Mouse (Mus musculus) mouse trophoblast stem cell (cell line): ENCODE measurements at regions not wholly inside any gene's neighbourhood (a gene's known extent, or its start where the extent isn't known, plus 50 kb on each side); places are given as distances from the start of the nearest gene placed in this dataset.
"Not testable (repeated sequence)": the region's sequence is repeated elsewhere in the genome, so short reads cannot be mapped to it uniquely, and the experiment has no call there.

Source experiments
- in situ Hi-C, 2 experiments: fragments of 300-500 bp; cut with MseI, MboI; formaldehyde crosslinking; loops; 2 replicates in 1 of 2; 3 replicates in 1 of 2; pipeline ENCODE4 v1.15.1; 2025

- in situ Hi-C loops: not testable (repeated sequence)
These were observed 63.9 kb upstream of the Gm906 start for GRCm38 (mm10) chr13:50314001-50314400.

DNA sequence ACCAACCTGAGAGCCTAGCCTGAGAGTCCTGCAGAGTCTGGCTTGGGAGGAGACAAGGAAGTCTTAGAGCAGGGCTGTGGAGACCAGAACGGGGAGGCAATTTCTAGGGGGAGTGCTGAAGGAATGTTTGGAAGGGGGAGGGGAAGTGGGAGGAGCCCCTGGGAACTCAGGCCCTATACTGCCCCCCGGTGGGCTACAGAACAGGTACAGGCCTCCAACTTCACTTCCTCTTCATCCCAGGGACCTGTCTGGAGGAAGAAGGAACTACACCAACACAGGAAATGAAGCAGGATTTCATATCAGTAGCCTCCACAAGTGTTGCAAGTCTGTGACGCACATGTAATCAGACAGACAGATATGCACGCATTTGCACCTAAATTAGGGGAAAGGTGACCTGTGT is 72.4 kb upstream of the Gm906 start:
- in situ Hi-C loops: no loop called here

- in situ Hi-C loops: loop anchor here (5.0 kb wide), 1 partner anchor 296 kb away; no protein-coding TSS in a partner anchor
These were observed 78.5 kb upstream of the Gm906 start for GRCm38 (mm10) chr13:50328614-50329013.

DNA sequence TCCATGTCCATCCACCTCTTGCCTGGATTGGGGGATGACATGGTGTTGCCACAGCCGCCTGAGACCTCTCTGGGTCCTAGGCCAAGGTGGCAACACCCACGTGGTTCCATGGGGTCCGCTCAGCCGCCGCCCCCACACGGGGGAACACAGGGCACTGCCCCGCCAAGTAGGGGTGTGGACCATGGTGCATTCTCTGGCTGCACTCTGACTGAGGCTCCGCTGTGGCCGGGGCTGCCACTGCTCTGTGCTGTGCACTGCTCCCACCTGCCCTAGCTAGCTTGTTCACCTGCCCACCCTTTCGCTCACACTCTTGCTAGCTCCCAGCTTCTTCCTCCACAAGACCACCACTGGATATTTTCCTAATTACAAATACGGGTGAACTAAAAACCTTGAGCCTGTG is 73.5 kb upstream of the Fbxw17 start:
- in situ Hi-C loops: no loop called here

GRCm38 (mm10) chr13:50351946-50352345 is 65.7 kb upstream of the Fbxw17 start:
- in situ Hi-C loops: no loop called here

DNA sequence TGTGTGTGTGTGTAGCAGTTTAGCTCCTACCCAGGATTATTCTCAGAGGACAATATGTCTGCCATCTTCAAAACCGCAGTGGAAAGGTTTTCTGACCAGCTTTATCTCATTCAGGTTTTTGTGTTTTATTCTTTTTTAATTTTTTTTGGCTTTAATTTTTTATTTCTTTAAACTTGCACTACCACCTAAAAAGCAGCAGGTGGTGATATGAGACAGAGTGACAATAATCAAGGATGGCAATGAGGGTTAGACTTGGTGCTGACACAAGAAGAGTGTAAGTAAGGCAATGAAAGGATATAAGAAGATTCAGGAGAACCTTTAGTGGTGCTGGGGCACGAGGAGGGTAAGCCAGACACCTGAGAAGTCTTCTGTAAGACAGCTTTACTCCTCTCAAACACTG is 62.4 kb upstream of the Fbxw17 start:
- in situ Hi-C loops: no loop called here

GRCm38 (mm10) chr13:50359536-50359935 is 58.1 kb upstream of the Fbxw17 start:
- in situ Hi-C loops: no loop called here
